Mouse (Mus musculus) liver, postnatal 0 days (tissue): ENCODE results near the gene Cdk17.

ENCODE experiments used
- CTCF ChIP-seq: sonication (generic); IDR thresholded peaks from 2 replicates; pipeline ENCODE4 v1.5.1; 2016; ENCODE audit warnings: antibody characterized with exemption, low read depth
- EP300 ChIP-seq: IDR thresholded peaks from 2 replicates; pipeline ENCODE4 v1.6.1; 2016; ENCODE audit warnings: antibody characterized with exemption, low read depth, mild to moderate bottlenecking

DNA sequence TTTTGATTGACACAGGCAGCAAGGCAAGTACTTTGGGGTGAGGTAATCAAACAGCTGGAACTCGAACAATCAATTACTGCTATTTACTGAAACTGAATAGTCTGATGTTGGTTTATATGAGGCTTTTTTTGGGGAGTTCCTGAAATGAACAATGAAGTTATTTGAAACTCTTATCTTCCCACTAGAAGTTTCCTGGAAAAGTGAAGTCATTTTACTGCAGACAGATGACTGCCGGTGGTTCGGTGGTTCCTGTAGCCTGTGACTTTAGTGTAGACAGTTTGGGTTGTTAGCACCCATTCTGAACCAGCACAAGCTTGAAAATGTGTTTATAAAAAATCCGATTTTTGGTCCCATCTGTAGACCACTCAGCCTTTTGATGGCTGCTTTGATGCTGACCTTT lies 17.2 kb downstream of the Cdk17 start:
- no peak for TF ChIP-seq CTCF
- no peak for TF ChIP-seq EP300
